Mouse (Mus musculus): ENCODE measurements around the gene Pot1b.

Pot1b gene

GRCm38 (mm10) chr17:55711984-55712811 lies at the start of gene Pot1b:
Gene Pot1b, minus strand, starts transcription at chr17:55712628.
- peak; percentile 99 to 100 for DNase-seq

GRCm38 (mm10) chr17:55751170-55751569 lies 38.7 kb upstream of the Pot1b start:
- DNase-seq = no peak

GRCm38 (mm10) chr17:55749786-55750185 lies 37.4 kb upstream of the Pot1b start, which contains the start of gene Adgre4:
Gene Adgre4, plus strand, starts transcription at chr17:55749984.
- no peak for DNase-seq

GRCm38 (mm10) chr17:55736675-55737074 lies 24.2 kb upstream of the Pot1b start:
- no peak for DNase-seq

GRCm38 (mm10) chr17:55726193-55726592 lies 13.8 kb upstream of the Pot1b start:
- no peak for DNase-seq

- DNase-seq = no peak
Measured at GRCm38 (mm10) chr17:55722250-55722649, 9.8 kb upstream of the Pot1b start.

GRCm38 (mm10) chr17:55721270-55721669 lies 8.8 kb upstream of the Pot1b start:
- DNase-seq = no peak

GRCm38 (mm10) chr17:55702865-55703264 lies 9.6 kb downstream of the Pot1b start:
- no peak for DNase-seq

GRCm38 (mm10) chr17:55702161-55702820 lies 10.1 kb downstream of the Pot1b start:
- peak; percentile 68 to 90 for DNase-seq

- no peak for DNase-seq
Measured at GRCm38 (mm10) chr17:55699388-55699787, 13.0 kb downstream of the Pot1b start.

- DNase-seq = no peak
Measured at GRCm38 (mm10) chr17:55661099-55661498, 51.3 kb downstream of the Pot1b start.

GRCm38 (mm10) chr17:55625092-55625491 lies 87.3 kb downstream of the Pot1b start, which contains the start of gene Vmn2r118:
Gene Vmn2r118, minus strand, starts transcription at chr17:55625192.
- DNase-seq = no peak

Data from kidney, postnatal 36 days (tissue).